Mouse (Mus musculus) megakaryocyte, embryonic 14.5 days (primary cell): ENCODE results near the gene Kdm7a. TPM values are rescaled to one million over a fixed set of nuclear protein-coding genes. Genes with fewer than 3 reads are reported as not detected.

ENCODE experiments used
- H3K27me3 ChIP-seq: replicated peaks from 2 replicates; pipeline ENCODE3; 2012; ENCODE audit warnings: inconsistent platforms
- H3K36me3 ChIP-seq: replicated peaks from 2 replicates; pipeline ENCODE3; 2012; ENCODE audit warnings: low read length, inconsistent platforms, mixed read lengths
- H3K4me1 ChIP-seq: 2 replicates; pipeline ENCODE4 v1.6.1; 2012; ENCODE audit warnings: inconsistent platforms
- H3K4me3 ChIP-seq: replicated peaks from 2 replicates; pipeline ENCODE3; 2012; ENCODE audit warnings: moderate library complexity, mild to moderate bottlenecking, inconsistent platforms
- H3K9me3 ChIP-seq: 2 replicates; pipeline ENCODE4 v1.6.1; 2012; ENCODE audit warnings: inconsistent platforms
- FLI1 ChIP-seq: IDR thresholded peaks from 2 replicates; pipeline ENCODE4 v1.6.1; 2012; ENCODE audit warnings: low read length, inconsistent platforms, mixed read lengths
- GATA1 ChIP-seq: IDR thresholded peaks from 3 replicates; pipeline ENCODE4 v1.6.1; 2012; ENCODE audit warnings: mixed read lengths, low read length, inconsistent platforms, borderline replicate concordance
- polyA plus RNA-seq: library from polyadenylated mRNA; stranded (reverse); fragments of >175 nt; gene quantifications from 2 replicates; pipeline ENCODE4 v1.2.3, GENCODE M21; 2012; ENCODE audit warnings: low replicate concordance; ENCODE audit not compliant: insufficient read depth

Gene Kdm7a
- polyA plus RNA-seq, 1 experiment, result 0.31 TPM

DNA sequence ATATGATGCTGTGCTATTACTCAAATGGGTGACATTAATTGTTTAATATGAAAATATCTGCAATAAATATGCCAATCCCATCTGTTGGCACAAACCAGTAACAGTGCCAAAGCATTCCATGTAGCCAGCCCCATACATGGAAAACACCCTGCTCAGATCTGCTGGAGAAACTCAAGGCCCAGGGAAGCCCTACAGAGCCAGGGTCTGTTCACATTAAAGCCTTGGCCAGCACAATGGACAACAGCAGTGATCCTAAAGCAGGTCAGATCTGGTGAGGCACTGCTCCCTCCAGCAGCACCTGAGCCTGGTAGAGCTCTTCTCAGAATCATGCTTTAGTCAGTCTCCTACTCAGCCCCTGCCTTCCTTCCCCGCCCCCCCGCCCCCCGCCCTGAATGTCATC is 93.4 kb downstream of the Kdm7a start:
- H3K27me3 ChIP-seq, result peaks cover 31% of the 10 kb centered on the region
- H3K4me1 ChIP-seq, result peaks cover 21% of the 10 kb centered on the region
- H3K4me3 ChIP-seq, result no peak overlapping the region
- TF ChIP-seq GATA1, result no peak
- no peak for TF ChIP-seq FLI1
- H3K9me3 ChIP-seq, result no peaks in the 10 kb centered on the region
- H3K36me3 ChIP-seq, result peaks cover 18% of the 10 kb centered on the region

DNA sequence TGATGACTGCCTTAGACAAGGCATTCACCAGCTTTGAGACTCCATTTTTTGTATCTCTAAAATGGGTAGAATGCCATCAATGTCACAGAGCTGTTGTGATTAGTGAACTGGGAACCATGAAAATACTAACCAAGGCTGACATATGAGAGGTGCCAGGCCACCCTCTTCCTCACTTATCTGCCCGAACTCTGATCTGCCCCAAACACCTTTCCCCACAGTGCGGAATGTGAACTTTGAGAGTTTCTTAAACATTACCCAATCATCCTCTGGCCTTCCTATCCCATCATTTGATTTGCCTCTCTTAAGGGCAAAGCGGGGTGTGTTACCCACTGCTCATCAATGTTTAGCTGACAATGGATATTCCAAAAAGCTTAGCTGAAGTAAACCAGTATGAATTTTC is 93.9 kb downstream of the Kdm7a start:
- Histone ChIP-seq H3K4me3 (no peak overlapping the region), H3K36me3 (peaks cover 18% of the 10 kb centered on the region), H3K4me1 (peaks cover 21% of the 10 kb centered on the region), H3K9me3 (no peaks in the 10 kb centered on the region), H3K27me3 (peaks cover 28% of the 10 kb centered on the region)
- TF ChIP-seq GATA1, result no peak
- TF ChIP-seq FLI1, result no peak

DNA sequence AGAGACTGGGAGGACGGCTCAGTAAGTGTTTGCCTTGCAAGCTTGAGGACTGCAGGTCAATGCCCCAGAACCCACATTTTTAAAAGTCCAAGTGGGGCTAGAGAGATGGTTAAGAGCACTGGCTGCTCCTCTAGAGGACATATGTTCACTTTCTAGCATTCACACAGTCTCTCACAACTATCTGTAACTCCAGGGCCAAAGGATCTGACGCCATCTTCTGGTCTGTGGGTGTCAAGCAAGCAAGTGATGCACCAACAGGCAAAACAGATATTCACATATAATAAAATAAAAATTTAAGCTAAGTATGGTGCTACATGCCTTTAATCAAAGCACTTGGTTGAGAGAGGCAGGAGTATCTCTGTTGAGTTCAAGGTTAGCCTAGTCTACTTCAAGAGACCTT is 99.8 kb downstream of the Kdm7a start:
- H3K4me3 ChIP-seq, result no peak overlapping the region
- peaks cover 11% of the 10 kb centered on the region for H3K4me1 ChIP-seq
- H3K27me3 ChIP-seq, result no peaks in the 10 kb centered on the region
- no peaks in the 10 kb centered on the region for H3K9me3 ChIP-seq
- peaks cover 19% of the 10 kb centered on the region for H3K36me3 ChIP-seq
- TF ChIP-seq FLI1 (no peak), GATA1 (no peak)

DNA sequence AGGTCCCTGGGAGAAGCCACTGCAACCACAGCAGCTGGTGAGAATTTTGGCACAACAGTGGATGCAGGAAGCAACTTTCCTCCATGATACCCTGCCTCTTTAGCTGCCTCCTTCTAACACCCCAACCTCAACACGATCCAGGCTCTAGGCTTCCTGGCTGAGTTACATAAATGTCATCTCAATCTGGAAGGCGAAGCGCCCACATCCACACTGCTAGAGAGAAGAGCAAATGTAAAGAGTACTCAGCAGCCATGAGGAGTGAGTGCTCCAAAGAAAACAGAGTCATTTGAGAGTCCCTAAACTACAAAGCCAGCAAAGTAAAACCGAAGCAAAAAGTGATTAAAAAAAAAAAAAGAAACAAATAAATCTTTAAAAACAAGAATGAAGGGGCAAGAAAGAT is 102.0 kb downstream of the Kdm7a start:
- H3K36me3 ChIP-seq, result peaks cover 10% of the 10 kb centered on the region
- H3K4me1 ChIP-seq, result peaks cover 11% of the 10 kb centered on the region
- H3K27me3 ChIP-seq, result no peaks in the 10 kb centered on the region
- H3K9me3 ChIP-seq, result no peaks in the 10 kb centered on the region
- H3K4me3 ChIP-seq, result no peak overlapping the region
- TF ChIP-seq GATA1 (no peak), FLI1 (no peak)

Other genes starting within 250 kb of the Kdm7a start
- gene Parp12, start 88.4 kb downstream of the Kdm7a start, polyA plus RNA-seq, result 1.9 TPM in 1 of 2 replicates, not detected in the other
- gene Slc37a3, start 170.9 kb upstream of the Kdm7a start, polyA plus RNA-seq, result 0.59 TPM in 1 of 2 replicates, not detected in the other
- gene Rab19, start 174.4 kb upstream of the Kdm7a start, polyA plus RNA-seq, result not detected in 2 replicates
- 107 and 108 TPM in 2 replicates for gene Mkrn1, start 213.7 kb upstream of the Kdm7a start, polyA plus RNA-seq